Mouse (Mus musculus): ENCODE measurements around the gene Cttnbp2. TPM values are rescaled to one million over a fixed set of nuclear protein-coding genes. Genes with fewer than 3 reads are reported as not detected.

Cttnbp2 gene
- polyA plus RNA-seq, 1 experiment: 5.7 TPM

DNA sequence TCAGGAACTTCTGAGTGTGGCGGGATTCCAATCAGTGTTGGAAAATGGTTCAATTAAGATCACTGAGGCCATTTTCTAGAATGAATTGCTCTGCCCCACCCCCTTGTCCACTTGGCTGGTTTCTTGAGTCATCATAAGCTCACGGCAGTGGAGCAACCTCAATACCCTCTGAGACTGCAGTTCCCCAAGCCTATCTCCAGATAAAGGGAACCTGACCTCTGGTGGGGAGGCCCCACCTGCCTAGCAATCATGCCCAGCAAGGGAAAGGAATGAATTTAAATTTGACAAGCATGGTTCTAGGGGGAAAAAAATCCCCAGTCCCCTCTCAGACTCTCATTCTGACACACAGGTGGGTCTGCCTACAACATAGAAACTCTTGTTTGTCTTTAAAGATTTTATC lies 93.1 kb downstream of the Cttnbp2 start:
- WGBS: 69% methylated on average over 2 of the region's 2 CpGs
- peaks cover 3% of the 10 kb centered on the region; the same call in 1 of the 2 replicates for H3K4me1 ChIP-seq (ENCODE audit: control insufficient read depth, insufficient read depth, low read length)
- DNase-seq: no peak
- H3K4me3 ChIP-seq (ENCODE audit: insufficient read depth, low read depth, low read length): no peak overlapping the region
- no peak for TF ChIP-seq CTCF (conservative IDR thresholded peaks at IDR 0.05; ENCODE audit: insufficient read depth, insufficient read length, low read depth, low read length)
- TF ChIP-seq POLR2A (IDR thresholded peaks at IDR 0.05; ENCODE audit: low read depth, low read length): no peak
- no peaks in the 10 kb centered on the region for H3K36me3 ChIP-seq (ENCODE audit: control insufficient read depth, insufficient read depth, low read length)
- H3K27me3 ChIP-seq (replicated peaks; ENCODE audit: control insufficient read depth, insufficient read depth, low read length): no peaks in the 10 kb centered on the region
- no peak overlapping the region for H3K27ac ChIP-seq (ENCODE audit: insufficient read depth, low read depth, low read length)

GRCm38 (mm10) chr6:18420660-18421059 lies 94.0 kb downstream of the Cttnbp2 start:
- H3K4me1 ChIP-seq (ENCODE audit: control insufficient read depth, insufficient read depth, low read length): peaks cover 3% of the 10 kb centered on the region; the same call in 1 of the 2 replicates
- 40% methylated on average over 9 of the region's 9 CpGs for WGBS
- DNase-seq: peak; percentile 83

GRCm38 (mm10) chr6:18417866-18418454 lies 96.7 kb downstream of the Cttnbp2 start:
- peak; percentile 72 for DNase-seq
- H3K27me3 ChIP-seq (replicated peaks; ENCODE audit: control insufficient read depth, insufficient read depth, low read length): no peaks in the 10 kb centered on the region
- no peak overlapping the region for H3K4me3 ChIP-seq (ENCODE audit: insufficient read depth, low read depth, low read length)
- no peak overlapping the region for H3K27ac ChIP-seq (ENCODE audit: insufficient read depth, low read depth, low read length)
- no peaks in the 10 kb centered on the region for H3K36me3 ChIP-seq (ENCODE audit: control insufficient read depth, insufficient read depth, low read length)
- no peak for TF ChIP-seq CTCF (conservative IDR thresholded peaks at IDR 0.05; ENCODE audit: insufficient read depth, insufficient read length, low read depth, low read length)
- no peak for TF ChIP-seq POLR2A (IDR thresholded peaks at IDR 0.05; ENCODE audit: low read depth, low read length)
- 53% methylated on average over 6 of the region's 6 CpGs for WGBS
- H3K4me1 ChIP-seq (ENCODE audit: control insufficient read depth, insufficient read depth, low read length): peaks cover 3% of the 10 kb centered on the region; the same call in 1 of the 2 replicates

More at GRCm38 (mm10) chr6:18420660-18421059, 94.0 kb downstream of the Cttnbp2 start:
- Histone ChIP-seq H3K4me3 (ENCODE audit: insufficient read depth, low read depth, low read length) (no peak overlapping the region), H3K27me3 (replicated peaks; ENCODE audit: control insufficient read depth, insufficient read depth, low read length) (no peaks in the 10 kb centered on the region), H3K36me3 (ENCODE audit: control insufficient read depth, insufficient read depth, low read length) (no peaks in the 10 kb centered on the region), H3K27ac (ENCODE audit: insufficient read depth, low read depth, low read length) (no peak overlapping the region)
- no peak for TF ChIP-seq POLR2A (IDR thresholded peaks at IDR 0.05; ENCODE audit: low read depth, low read length)
- no peak for TF ChIP-seq CTCF (conservative IDR thresholded peaks at IDR 0.05; ENCODE audit: insufficient read depth, insufficient read length, low read depth, low read length)

GRCm38 (mm10) chr6:18415961-18416360 lies 98.7 kb downstream of the Cttnbp2 start:
- Histone ChIP-seq H3K4me3 (ENCODE audit: insufficient read depth, low read depth, low read length) (no peak overlapping the region), H3K27ac (ENCODE audit: insufficient read depth, low read depth, low read length) (no peak overlapping the region), H3K4me1 (ENCODE audit: control insufficient read depth, insufficient read depth, low read length) (peaks cover 3% of the 10 kb centered on the region; the same call in 1 of the 2 replicates), H3K36me3 (ENCODE audit: control insufficient read depth, insufficient read depth, low read length) (no peaks in the 10 kb centered on the region), H3K27me3 (replicated peaks; ENCODE audit: control insufficient read depth, insufficient read depth, low read length) (no peaks in the 10 kb centered on the region)
- TF ChIP-seq CTCF (conservative IDR thresholded peaks at IDR 0.05; ENCODE audit: insufficient read depth, insufficient read length, low read depth, low read length): no peak
- TF ChIP-seq POLR2A (IDR thresholded peaks at IDR 0.05; ENCODE audit: low read depth, low read length): no peak
- DNase-seq: no peak
- WGBS: 93% methylated on average over 4 of the region's 4 CpGs

DNA sequence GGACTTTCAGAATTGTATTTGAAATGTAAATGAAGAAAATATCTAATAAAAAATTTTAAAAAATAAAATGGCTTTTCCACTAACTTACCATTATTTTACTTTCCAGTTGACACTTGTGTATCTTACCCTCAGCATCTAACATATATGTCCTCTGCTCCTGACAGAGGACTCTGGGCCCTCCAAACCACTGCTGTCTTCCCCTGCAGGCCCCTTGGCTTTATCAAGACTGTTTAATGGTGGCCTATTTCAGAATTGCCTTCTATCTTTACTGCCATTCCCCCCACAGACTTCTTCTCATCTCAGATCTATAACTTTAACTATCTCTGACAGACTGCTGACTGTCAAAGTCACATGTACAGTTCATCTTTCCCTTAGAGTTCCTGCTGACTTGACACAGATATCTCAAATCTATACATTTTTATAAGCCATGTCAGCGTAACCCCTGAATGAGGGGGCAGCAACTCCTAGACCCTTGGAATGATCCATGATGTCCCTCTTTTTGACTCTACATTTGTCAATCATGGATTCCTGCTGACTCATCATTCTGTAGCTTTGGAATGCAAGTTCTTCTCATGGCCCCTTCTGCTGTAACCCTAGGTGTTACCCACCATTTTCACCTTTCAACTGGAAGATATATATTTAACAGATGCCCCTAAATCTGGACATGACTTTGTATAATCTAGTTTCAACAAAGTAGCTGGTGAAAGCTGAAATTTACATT lies 103.0 kb downstream of the Cttnbp2 start:
- 97% methylated on average over 1 of the region's 1 CpGs for WGBS
- no peak overlapping the region for H3K4me3 ChIP-seq (ENCODE audit: insufficient read depth, low read depth, low read length)
- no peaks in the 10 kb centered on the region for H3K36me3 ChIP-seq (ENCODE audit: control insufficient read depth, insufficient read depth, low read length)
- TF ChIP-seq CTCF (conservative IDR thresholded peaks at IDR 0.05; ENCODE audit: insufficient read depth, insufficient read length, low read depth, low read length) (no peak), POLR2A (IDR thresholded peaks at IDR 0.05; ENCODE audit: low read depth, low read length) (no peak)
- H3K4me1 ChIP-seq (ENCODE audit: control insufficient read depth, insufficient read depth, low read length): no peaks in the 10 kb centered on the region
- no peaks in the 10 kb centered on the region for H3K27me3 ChIP-seq (replicated peaks; ENCODE audit: control insufficient read depth, insufficient read depth, low read length)
- DNase-seq: no peak
- H3K27ac ChIP-seq (ENCODE audit: insufficient read depth, low read depth, low read length): no peak overlapping the region

DNA sequence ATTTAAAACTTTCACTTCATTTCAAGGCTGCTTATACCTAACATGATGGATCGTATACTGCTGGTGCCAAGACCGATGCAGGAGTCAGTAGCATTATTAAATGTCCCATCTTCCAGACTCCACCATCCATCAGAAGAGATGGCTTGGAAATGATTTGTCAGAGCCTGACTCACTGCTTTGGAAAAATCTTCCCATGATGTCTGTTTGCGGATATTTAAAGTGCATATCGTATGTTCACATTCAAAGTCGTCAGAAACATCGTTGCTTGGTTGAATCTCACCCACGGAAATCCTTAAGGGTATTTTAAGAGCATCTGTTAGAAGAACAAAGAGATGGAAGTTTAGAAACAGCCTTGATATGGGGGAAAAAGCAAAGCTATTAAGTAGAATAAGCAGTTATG lies 106.2 kb downstream of the Cttnbp2 start:
- WGBS: 95% methylated on average over 7 of the region's 7 CpGs
- DNase-seq: no peak

GRCm38 (mm10) chr6:18401066-18401674 lies 113.5 kb downstream of the Cttnbp2 start:
- Histone ChIP-seq H3K27ac (ENCODE audit: insufficient read depth, low read depth, low read length) (no peak overlapping the region), H3K4me1 (ENCODE audit: control insufficient read depth, insufficient read depth, low read length) (no peaks in the 10 kb centered on the region), H3K36me3 (ENCODE audit: control insufficient read depth, insufficient read depth, low read length) (no peaks in the 10 kb centered on the region; the same call in 1 of the 2 replicates), H3K4me3 (ENCODE audit: insufficient read depth, low read depth, low read length) (no peak overlapping the region), H3K27me3 (replicated peaks; ENCODE audit: control insufficient read depth, insufficient read depth, low read length) (no peaks in the 10 kb centered on the region)
- 100% methylated on average over 1 of the region's 1 CpGs for WGBS
- TF ChIP-seq CTCF (conservative IDR thresholded peaks at IDR 0.05; ENCODE audit: insufficient read depth, insufficient read length, low read depth, low read length): no peak
- no peak for TF ChIP-seq POLR2A (IDR thresholded peaks at IDR 0.05; ENCODE audit: low read depth, low read length)
- peak; percentile 34 for DNase-seq

More for the DNA sequence above, 106.2 kb downstream of the Cttnbp2 start:
- Histone ChIP-seq H3K4me3 (ENCODE audit: insufficient read depth, low read depth, low read length) (no peak overlapping the region), H3K36me3 (ENCODE audit: control insufficient read depth, insufficient read depth, low read length) (no peaks in the 10 kb centered on the region), H3K27ac (ENCODE audit: insufficient read depth, low read depth, low read length) (no peak overlapping the region), H3K27me3 (replicated peaks; ENCODE audit: control insufficient read depth, insufficient read depth, low read length) (no peaks in the 10 kb centered on the region), H3K4me1 (ENCODE audit: control insufficient read depth, insufficient read depth, low read length) (no peaks in the 10 kb centered on the region)
- TF ChIP-seq POLR2A (IDR thresholded peaks at IDR 0.05; ENCODE audit: low read depth, low read length) (no peak), CTCF (conservative IDR thresholded peaks at IDR 0.05; ENCODE audit: insufficient read depth, insufficient read length, low read depth, low read length) (no peak)

All from kidney, adult 2 months (tissue).